Mouse (Mus musculus) lung, postnatal 0 days (tissue): ENCODE results near the gene Aph1b. TPM values are rescaled to one million over a fixed set of nuclear protein-coding genes. Genes with fewer than 3 reads are reported as not detected.
A peak's percentile ranks its signal among the peaks of the same experiment; 100 is the strongest.

Source experiments
- ATAC-seq: fragments of 200-750 bp; cut with Nextera tagmentation; 2 replicates; pipeline ENCODE4 v1.8.0; 2017; ENCODE audit warnings: moderate library complexity
- DNase-seq: peaks from one replicate; pipeline ENCODE4 v3.0.0-alpha.2; 2016; ENCODE audit warnings: low spot score
- H3K27ac ChIP-seq: fragments of 300-500 bp; sonication (generic); 2 replicates; pipeline ENCODE4 v1.5.1; 2014; ENCODE audit warnings: antibody characterized with exemption, mild to moderate bottlenecking, low read length, mixed read lengths
- H3K27me3 ChIP-seq: fragments of 300-500 bp; sonication (generic); replicated peaks from 2 replicates; pipeline ENCODE4 v1.6.1; 2014; ENCODE audit warnings: low read length, mixed read lengths; ENCODE audit not compliant: insufficient read depth
- H3K36me3 ChIP-seq: fragments of 300-500 bp; sonication (generic); 2 replicates; pipeline ENCODE4 v1.6.1; 2014; ENCODE audit warnings: low read length, mixed read lengths; ENCODE audit not compliant: insufficient read depth
- H3K4me1 ChIP-seq: fragments of 300-500 bp; sonication (generic); 2 replicates; pipeline ENCODE4 v1.6.1; 2014; ENCODE audit warnings: antibody characterized with exemption, low read depth, low read length, mixed read lengths; ENCODE audit not compliant: insufficient read depth
- H3K4me2 ChIP-seq: fragments of 300-500 bp; sonication (generic); replicated peaks from 2 replicates; pipeline ENCODE4 v1.6.1; 2014; ENCODE audit warnings: low read depth, mild to moderate bottlenecking, low read length, moderate library complexity, mixed read lengths
- H3K4me3 ChIP-seq: fragments of 300-500 bp; sonication (generic); 2 replicates; pipeline ENCODE4 v1.5.1; 2014; ENCODE audit warnings: low read depth, low read length
- H3K9ac ChIP-seq: fragments of 300-500 bp; sonication (generic); replicated peaks from 2 replicates; pipeline ENCODE4 v1.6.1; 2014; ENCODE audit warnings: low read depth, mild to moderate bottlenecking
- H3K9me3 ChIP-seq: fragments of 300-500 bp; sonication (generic); 2 replicates; pipeline ENCODE4 v1.6.1; 2016; ENCODE audit warnings: low read length, mixed read lengths
- CTCF ChIP-seq: IDR thresholded peaks from 2 replicates; pipeline ENCODE4 v1.5.1; 2016; ENCODE audit warnings: antibody characterized with exemption, mild to moderate bottlenecking
- EP300 ChIP-seq: IDR thresholded peaks from 2 replicates; pipeline ENCODE4 v1.6.1; 2016; ENCODE audit warnings: antibody characterized with exemption, mild to moderate bottlenecking, control low read depth
- WGBS: fragments of 180-500 bp; shearing (Covaris S2); extraction: QIAGEN DNeasy Blood & Tissue Kit; methylation state at CpG from one replicate; pipeline ENCODE4 v1.1.7; 2014; 5-methylcytosine and 5-hydroxymethylcytosine counted together
- polyA plus RNA-seq: library from polyadenylated mRNA; unstranded; fragments of >200 nt; fragmentation: Nextera tagmentation; extraction: Ambion mirVana; gene quantifications from 2 replicates; pipeline ENCODE4 v1.2.1, GENCODE M21; 2015

Gene Aph1b
- polyA plus RNA-seq, 1 experiment from 2014 or later, result 4.4 TPM

DNA sequence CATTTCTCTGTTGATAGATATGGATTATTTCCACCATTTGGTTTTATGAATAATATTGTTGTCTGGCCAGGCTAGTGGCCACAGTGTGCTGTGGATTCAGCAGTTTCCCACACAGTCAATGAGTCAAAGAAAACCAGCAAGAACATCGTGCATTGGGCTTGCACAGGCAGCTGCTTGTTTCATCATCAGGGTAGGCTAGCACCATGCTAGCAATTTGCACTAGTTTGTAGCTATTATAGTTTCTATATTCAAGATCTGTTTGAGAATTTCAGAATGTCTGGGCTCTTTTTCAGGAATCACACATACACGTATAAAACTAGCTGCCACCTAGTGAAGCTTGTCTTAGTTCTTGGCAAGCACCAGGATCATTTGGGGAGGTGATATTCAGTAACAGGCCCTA, 60.2 kb downstream of the Aph1b start:
- Histone ChIP-seq H3K4me2 (no peak overlapping the region), H3K9ac (no peak overlapping the region), H3K4me1 (no peaks in the 10 kb centered on the region), H3K27ac (no peak overlapping the region), H3K36me3 (no peaks in the 10 kb centered on the region), H3K9me3 (no peaks in the 10 kb centered on the region), H3K4me3 (no peak overlapping the region), H3K27me3 (no peaks in the 10 kb centered on the region)
- ATAC-seq, result no peak
- TF ChIP-seq CTCF (no peak), EP300 (no peak)
- DNase-seq, result no peak
- WGBS, result 79% methylated on average over 2 of the region's 2 CpGs

GRCm38 (mm10) chr9:66734568-66734967, 60.7 kb downstream of the Aph1b start:
- ATAC-seq (no peak), DNase-seq (no peak)
- no peaks in the 10 kb centered on the region for H3K27me3 ChIP-seq
- no peaks in the 10 kb centered on the region for H3K36me3 ChIP-seq
- H3K9me3 ChIP-seq, result no peaks in the 10 kb centered on the region
- H3K4me2 ChIP-seq, result no peak overlapping the region
- no peaks in the 10 kb centered on the region for H3K4me1 ChIP-seq
- H3K9ac ChIP-seq, result no peak overlapping the region
- no peak overlapping the region for H3K27ac ChIP-seq
- WGBS, result 69% methylated on average over 6 of the region's 6 CpGs
- no peak for TF ChIP-seq CTCF
- TF ChIP-seq EP300, result no peak
- no peak overlapping the region for H3K4me3 ChIP-seq

DNA sequence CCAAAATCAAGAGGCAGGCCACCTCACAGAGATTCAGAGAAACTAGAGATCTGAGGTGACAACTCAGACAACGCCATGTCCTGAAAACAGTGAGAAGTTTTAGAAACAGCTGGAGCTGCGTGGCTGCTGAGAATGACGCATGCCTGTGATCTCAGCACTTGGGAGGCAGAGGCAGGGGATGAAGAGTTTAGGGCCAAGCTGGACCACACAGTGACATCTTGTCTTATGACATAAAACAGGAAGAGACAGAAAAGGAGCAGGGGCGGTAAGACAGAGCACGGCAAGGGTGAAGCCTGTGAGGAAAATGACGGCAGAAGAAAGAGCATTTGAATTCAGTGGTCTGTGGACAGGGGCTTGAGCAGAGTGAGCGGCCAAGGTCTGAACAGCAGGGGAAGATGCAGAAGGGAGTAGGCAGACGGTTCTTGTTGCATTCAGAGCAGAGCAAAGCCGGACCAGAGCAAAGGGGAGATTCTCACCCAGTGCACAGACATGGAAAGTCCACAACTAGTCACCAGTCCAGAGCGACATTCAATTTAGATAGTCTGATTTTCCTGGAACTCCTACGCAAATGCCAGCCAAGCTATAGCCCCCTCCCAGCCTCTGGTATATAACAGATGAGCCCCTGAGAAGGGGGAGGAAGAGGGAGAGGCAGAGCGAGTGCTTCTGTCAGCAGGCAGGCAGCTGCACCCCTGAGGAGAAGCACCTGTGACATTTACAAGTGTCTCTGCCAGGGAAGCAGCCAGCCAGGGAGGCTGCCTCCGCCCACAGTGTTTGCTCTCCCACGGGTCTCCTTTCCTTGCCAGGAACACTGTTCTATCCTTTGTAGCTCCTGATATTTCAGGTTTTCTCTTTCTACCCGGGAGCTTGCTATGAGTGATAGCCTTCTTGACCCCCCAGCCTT, 62.2 kb downstream of the Aph1b start:
- Histone ChIP-seq H3K27ac (no peak overlapping the region), H3K4me1 (no peaks in the 10 kb centered on the region), H3K4me3 (no peak overlapping the region), H3K27me3 (no peaks in the 10 kb centered on the region), H3K4me2 (no peak overlapping the region), H3K9ac (no peak overlapping the region), H3K9me3 (no peaks in the 10 kb centered on the region), H3K36me3 (no peaks in the 10 kb centered on the region)
- DNase-seq (peak; percentile 25), ATAC-seq (no peak)
- TF ChIP-seq EP300 (no peak), CTCF (no peak)
- 28% methylated on average over 15 of the region's 15 CpGs for WGBS

GRCm38 (mm10) chr9:66731284-66731683, 64.0 kb downstream of the Aph1b start:
- Histone ChIP-seq H3K9me3 (no peaks in the 10 kb centered on the region), H3K4me1 (no peaks in the 10 kb centered on the region), H3K9ac (no peak overlapping the region), H3K27me3 (no peaks in the 10 kb centered on the region), H3K27ac (no peak overlapping the region), H3K36me3 (no peaks in the 10 kb centered on the region), H3K4me2 (no peak overlapping the region), H3K4me3 (no peak overlapping the region)
- TF ChIP-seq EP300 (no peak), CTCF (no peak)
- WGBS, result 76% methylated on average over 7 of the region's 7 CpGs
- ATAC-seq (no peak), DNase-seq (no peak)

DNA sequence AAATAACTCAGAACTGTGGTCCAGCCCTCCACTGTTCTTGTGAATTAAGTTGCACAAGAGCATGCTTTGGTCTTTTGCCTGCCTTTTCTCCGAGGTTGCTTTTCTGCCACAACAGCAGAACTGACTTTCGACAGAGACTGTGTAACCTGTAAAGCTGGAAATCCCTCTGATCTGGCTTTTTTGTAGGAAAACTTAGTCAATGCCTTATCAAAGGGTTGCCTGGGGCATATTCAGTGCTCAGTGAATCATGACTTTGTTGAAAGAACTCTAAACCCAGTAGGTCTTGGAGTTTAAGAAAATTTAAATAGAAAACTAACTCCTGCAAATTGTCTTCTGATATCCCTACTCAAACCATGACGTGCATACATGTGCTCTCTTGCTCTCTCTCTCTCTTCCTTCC, 64.7 kb downstream of the Aph1b start:
- H3K36me3 ChIP-seq, result no peaks in the 10 kb centered on the region
- H3K4me3 ChIP-seq, result no peak overlapping the region
- no peak overlapping the region for H3K4me2 ChIP-seq
- TF ChIP-seq CTCF, result no peak
- TF ChIP-seq EP300, result no peak
- H3K27me3 ChIP-seq, result no peaks in the 10 kb centered on the region
- no peaks in the 10 kb centered on the region for H3K4me1 ChIP-seq
- WGBS, result 48% methylated on average over 3 of the region's 3 CpGs
- H3K9ac ChIP-seq, result no peak overlapping the region
- H3K27ac ChIP-seq, result no peak overlapping the region
- no peak for DNase-seq
- no peaks in the 10 kb centered on the region for H3K9me3 ChIP-seq
- no peak for ATAC-seq

- Histone ChIP-seq H3K27ac (no peak overlapping the region), H3K4me3 (no peak overlapping the region), H3K4me1 (no peaks in the 10 kb centered on the region), H3K9me3 (no peaks in the 10 kb centered on the region), H3K9ac (no peak overlapping the region), H3K4me2 (no peak overlapping the region), H3K27me3 (no peaks in the 10 kb centered on the region), H3K36me3 (no peaks in the 10 kb centered on the region)
- WGBS, result 53% methylated on average over 7 of the region's 7 CpGs
- DNase-seq (no peak), ATAC-seq (no peak)
- no peak for TF ChIP-seq CTCF
- no peak for TF ChIP-seq EP300
Observed at GRCm38 (mm10) chr9:66727333-66727732, 68.0 kb downstream of the Aph1b start.
